Mouse (Mus musculus): ENCODE results near the gene Olfr713. TPM values are rescaled to one million over a fixed set of nuclear protein-coding genes. Genes with fewer than 3 reads are reported as not detected.

Olfr713 gene
- not detected in 2 replicates for polyA plus RNA-seq (2015; fragmentation: Nextera tagmentation; extraction: Ambion mirVana)

- DNase-seq (ENCODE audit: low spot score) (no peak), ATAC-seq (replicated peaks; ENCODE audit: low FRiP score, low read depth) (no peak)
- no peaks in the 10 kb centered on the region for H3K4me1 ChIP-seq (replicated peaks; ENCODE audit: insufficient read depth, low read length)
- H3K4me2 ChIP-seq (ENCODE audit: low read length) = no peak within 1 kb of the TSS
- WGBS = 87% methylated on average over 1 of the region's 1 CpGs
- H3K4me3 ChIP-seq (replicated peaks; ENCODE audit: low read depth, low read length) = no peak within 1 kb of the TSS
- H3K36me3 ChIP-seq (ENCODE audit: insufficient read depth, low read length) = no peaks in the 10 kb centered on the region
- H3K9ac ChIP-seq (ENCODE audit: low read depth, low read length) = no peak within 1 kb of the TSS
- H3K9me3 ChIP-seq (replicated peaks; ENCODE audit: low read length) = no peaks in the 10 kb centered on the region
- no peak within 1 kb of the TSS for H3K27ac ChIP-seq
- TF ChIP-seq CTCF (IDR thresholded peaks at IDR 0.05; ENCODE audit: low read depth) = no peak
- no peaks in the 10 kb centered on the region for H3K27me3 ChIP-seq (ENCODE audit: insufficient read depth, low read length)
Measured at GRCm38 (mm10) chr7:107030874-107031273, at the start of gene Olfr713. Olfr713 (plus strand) TSS chr7:107031174.

GRCm38 (mm10) chr7:106985236-106985635, 45.7 kb upstream of the Olfr713 start:
- no peak overlapping the region for H3K9ac ChIP-seq (ENCODE audit: low read depth, low read length)
- WGBS = 91% methylated on average over 3 of the region's 3 CpGs
- ATAC-seq (replicated peaks; ENCODE audit: low FRiP score, low read depth) (no peak), DNase-seq (ENCODE audit: low spot score) (no peak)
- H3K27ac ChIP-seq = no peak overlapping the region
- H3K4me1 ChIP-seq (replicated peaks; ENCODE audit: insufficient read depth, low read length) = no peaks in the 10 kb centered on the region
- H3K36me3 ChIP-seq (ENCODE audit: insufficient read depth, low read length) = no peaks in the 10 kb centered on the region
- H3K27me3 ChIP-seq (ENCODE audit: insufficient read depth, low read length) = no peaks in the 10 kb centered on the region
- no peaks in the 10 kb centered on the region for H3K9me3 ChIP-seq (replicated peaks; ENCODE audit: low read length)
- no peak for TF ChIP-seq CTCF (IDR thresholded peaks at IDR 0.05; ENCODE audit: low read depth)
- no peak overlapping the region for H3K4me3 ChIP-seq (replicated peaks; ENCODE audit: low read depth, low read length)
- no peak overlapping the region for H3K4me2 ChIP-seq (ENCODE audit: low read length)

- 83% methylated on average over 7 of the region's 7 CpGs for WGBS
- no peak overlapping the region for H3K27ac ChIP-seq
- H3K4me2 ChIP-seq (ENCODE audit: low read length) = no peak overlapping the region
- no peaks in the 10 kb centered on the region for H3K27me3 ChIP-seq (ENCODE audit: insufficient read depth, low read length)
- H3K9ac ChIP-seq (ENCODE audit: low read depth, low read length) = no peak overlapping the region
- no peaks in the 10 kb centered on the region for H3K4me1 ChIP-seq (replicated peaks; ENCODE audit: insufficient read depth, low read length)
- DNase-seq (ENCODE audit: low spot score) (no peak), ATAC-seq (replicated peaks; ENCODE audit: low FRiP score, low read depth) (no peak)
- no peaks in the 10 kb centered on the region for H3K9me3 ChIP-seq (replicated peaks; ENCODE audit: low read length)
- no peak overlapping the region for H3K4me3 ChIP-seq (replicated peaks; ENCODE audit: low read depth, low read length)
- no peak for TF ChIP-seq CTCF (IDR thresholded peaks at IDR 0.05; ENCODE audit: low read depth)
- H3K36me3 ChIP-seq (ENCODE audit: insufficient read depth, low read length) = no peaks in the 10 kb centered on the region
Measured at GRCm38 (mm10) chr7:107000798-107001197, 30.2 kb upstream of the Olfr713 start.

GRCm38 (mm10) chr7:107004169-107004568, 26.8 kb upstream of the Olfr713 start:
- no peaks in the 10 kb centered on the region for H3K36me3 ChIP-seq (ENCODE audit: insufficient read depth, low read length)
- H3K27ac ChIP-seq = no peak overlapping the region
- no peak overlapping the region for H3K4me3 ChIP-seq (replicated peaks; ENCODE audit: low read depth, low read length)
- TF ChIP-seq CTCF (IDR thresholded peaks at IDR 0.05; ENCODE audit: low read depth) = no peak
- H3K9me3 ChIP-seq (replicated peaks; ENCODE audit: low read length) = no peaks in the 10 kb centered on the region
- ATAC-seq (replicated peaks; ENCODE audit: low FRiP score, low read depth) (no peak), DNase-seq (ENCODE audit: low spot score) (no peak)
- no peak overlapping the region for H3K4me2 ChIP-seq (ENCODE audit: low read length)
- H3K4me1 ChIP-seq (replicated peaks; ENCODE audit: insufficient read depth, low read length) = no peaks in the 10 kb centered on the region
- H3K27me3 ChIP-seq (ENCODE audit: insufficient read depth, low read length) = no peaks in the 10 kb centered on the region
- WGBS = 55% methylated on average over 3 of the region's 3 CpGs
- H3K9ac ChIP-seq (ENCODE audit: low read depth, low read length) = no peak overlapping the region

- H3K4me2 ChIP-seq (ENCODE audit: low read length) = no peak within 1 kb of the TSS
- ATAC-seq (replicated peaks; ENCODE audit: low FRiP score, low read depth) (no peak), DNase-seq (ENCODE audit: low spot score) (no peak)
- no peaks in the 10 kb centered on the region for H3K36me3 ChIP-seq (ENCODE audit: insufficient read depth, low read length)
- WGBS = 38% methylated on average over 1 of the region's 1 CpGs
- no peak within 1 kb of the TSS for H3K4me3 ChIP-seq (replicated peaks; ENCODE audit: low read depth, low read length)
- H3K9ac ChIP-seq (ENCODE audit: low read depth, low read length) = no peak within 1 kb of the TSS
- TF ChIP-seq CTCF (IDR thresholded peaks at IDR 0.05; ENCODE audit: low read depth) = no peak
- no peak within 1 kb of the TSS for H3K27ac ChIP-seq
- H3K4me1 ChIP-seq (replicated peaks; ENCODE audit: insufficient read depth, low read length) = no peaks in the 10 kb centered on the region
- H3K27me3 ChIP-seq (ENCODE audit: insufficient read depth, low read length) = no peaks in the 10 kb centered on the region
- H3K9me3 ChIP-seq (replicated peaks; ENCODE audit: low read length) = no peaks in the 10 kb centered on the region
Measured at GRCm38 (mm10) chr7:107005972-107006371, 25.0 kb upstream of the Olfr713 start, which contains the start of gene Olfr2. Olfr2 (minus strand) TSS chr7:107006072.

GRCm38 (mm10) chr7:107039934-107040563, 9.1 kb downstream of the Olfr713 start:
- Histone ChIP-seq H3K27ac (no peak overlapping the region), H3K9ac (ENCODE audit: low read depth, low read length) (no peak overlapping the region), H3K27me3 (ENCODE audit: insufficient read depth, low read length) (no peaks in the 10 kb centered on the region), H3K36me3 (ENCODE audit: insufficient read depth, low read length) (no peaks in the 10 kb centered on the region), H3K4me2 (ENCODE audit: low read length) (no peak overlapping the region), H3K9me3 (replicated peaks; ENCODE audit: low read length) (no peaks in the 10 kb centered on the region), H3K4me3 (replicated peaks; ENCODE audit: low read depth, low read length) (no peak overlapping the region), H3K4me1 (replicated peaks; ENCODE audit: insufficient read depth, low read length) (no peaks in the 10 kb centered on the region)
- WGBS = 62% methylated on average over 2 of the region's 2 CpGs
- DNase-seq (ENCODE audit: low spot score) (no peak), ATAC-seq (replicated peaks; ENCODE audit: low FRiP score, low read depth) (no peak)
- no peak for TF ChIP-seq CTCF (IDR thresholded peaks at IDR 0.05; ENCODE audit: low read depth)

- Histone ChIP-seq H3K27me3 (ENCODE audit: insufficient read depth, low read length) (no peaks in the 10 kb centered on the region), H3K4me3 (replicated peaks; ENCODE audit: low read depth, low read length) (no peak overlapping the region), H3K9ac (ENCODE audit: low read depth, low read length) (no peak overlapping the region), H3K9me3 (replicated peaks; ENCODE audit: low read length) (no peaks in the 10 kb centered on the region), H3K4me2 (ENCODE audit: low read length) (no peak overlapping the region), H3K36me3 (ENCODE audit: insufficient read depth, low read length) (no peaks in the 10 kb centered on the region), H3K27ac (no peak overlapping the region), H3K4me1 (replicated peaks; ENCODE audit: insufficient read depth, low read length) (no peaks in the 10 kb centered on the region)
- ATAC-seq (replicated peaks; ENCODE audit: low FRiP score, low read depth) (no peak), DNase-seq (ENCODE audit: low spot score) (no peak)
- WGBS = 82% methylated on average over 3 of the region's 3 CpGs
- no peak for TF ChIP-seq CTCF (IDR thresholded peaks at IDR 0.05; ENCODE audit: low read depth)
Measured at GRCm38 (mm10) chr7:107043136-107043535, 12.2 kb downstream of the Olfr713 start.
